Mouse (Mus musculus): Measurements from ENCODE around the gene Ly6g.
"Not testable (repeated sequence)": the region's sequence is repeated elsewhere in the genome, so short reads cannot be mapped to it uniquely, and the experiment has no call there.

Gene Ly6g

DNA sequence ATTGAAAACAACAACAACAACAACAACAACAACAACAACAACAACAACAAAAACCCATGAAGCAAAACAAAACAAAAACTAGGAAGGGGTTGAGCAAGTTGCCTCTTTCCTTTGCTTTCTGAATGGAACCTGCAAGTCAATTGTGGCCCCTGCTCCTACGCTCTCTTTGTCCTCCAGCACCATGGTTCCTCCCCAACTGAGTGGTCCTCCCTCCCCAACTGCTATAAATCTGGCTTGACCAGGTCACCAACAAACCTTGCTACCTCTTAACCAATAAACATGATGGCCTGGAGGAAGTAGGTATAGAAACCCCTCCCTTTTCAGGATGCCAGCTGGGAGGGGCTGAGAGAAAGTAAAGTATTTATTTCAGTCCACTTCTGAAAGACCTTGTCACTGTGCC, at the start of gene Ly6g:
Gene Ly6g, plus strand, starts transcription at position 301 of the 400 bp plus-strand sequence.
- in situ Hi-C loops (cut with MboI, MseI): no loop called here

DNA sequence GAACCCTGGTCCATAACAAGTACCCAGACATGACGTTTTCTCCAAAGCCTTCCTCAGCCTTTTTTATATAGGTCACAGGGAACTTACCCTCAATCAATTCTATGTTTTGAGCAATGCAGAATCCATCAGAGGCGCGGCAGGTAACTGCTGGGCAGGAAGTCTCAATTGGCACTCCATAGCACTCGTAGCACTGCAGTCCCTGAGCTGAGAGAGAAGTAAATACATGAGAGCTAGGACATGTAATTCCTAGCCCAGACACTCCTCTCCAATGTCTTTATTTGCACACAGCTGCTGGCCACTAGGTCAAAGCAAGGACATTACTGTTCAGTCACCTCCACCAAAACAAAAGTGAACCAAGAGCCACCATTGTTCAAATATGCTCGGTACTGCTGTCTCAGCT, 44.6 kb upstream of the Ly6g start:
- in situ Hi-C loops (cut with MboI, MseI): loop anchor here in 1 of 2 experiments (5.0 to 10.0 kb wide), 2 partner anchors 63 to 196 kb away; partner anchors contain the start of gene Ly6c1

DNA sequence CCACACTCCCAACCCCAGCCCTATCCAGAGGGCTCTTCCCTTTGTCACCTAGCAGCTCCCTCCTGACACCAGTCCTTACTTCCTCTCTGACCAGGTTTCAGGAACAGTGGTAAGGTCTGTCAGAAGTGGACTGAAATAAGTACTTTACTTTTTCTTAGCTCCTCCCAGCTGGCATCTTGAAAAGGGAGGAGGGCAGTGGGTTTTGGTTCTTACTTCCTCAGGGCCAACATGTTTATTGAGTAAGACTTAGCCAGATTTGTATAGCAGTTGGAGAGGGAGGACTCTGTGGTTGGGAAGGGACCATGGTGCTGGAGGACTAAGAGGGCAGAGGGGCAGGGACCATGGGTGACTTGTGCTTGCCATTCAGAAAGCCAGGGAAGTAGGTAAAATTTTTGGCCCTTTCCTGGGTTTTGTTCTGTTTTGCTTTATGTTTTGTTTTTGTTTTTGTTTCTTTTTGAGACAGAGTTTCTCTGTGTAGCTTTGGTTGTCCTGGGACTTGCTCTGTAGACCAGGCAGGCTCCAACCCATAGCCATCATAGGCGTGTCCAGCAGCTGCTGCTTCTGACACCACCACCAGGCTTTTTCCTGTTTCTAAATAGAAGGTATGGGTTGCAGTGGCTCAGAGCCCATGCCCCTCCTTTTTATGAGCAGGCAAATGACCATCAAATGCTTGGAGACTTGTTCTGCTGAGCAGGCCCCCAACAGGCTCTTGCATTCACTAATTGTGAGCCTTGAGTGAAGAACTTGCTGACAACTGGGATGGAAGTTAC, 43.0 kb upstream of the Ly6g start, which contains the start of gene Ly6c2:
Gene Ly6c2, minus strand, starts transcription at position 110 of the 770 bp plus-strand sequence.
- in situ Hi-C loops (cut with MboI, MseI): loop anchor here in 1 of 2 experiments (5.0 to 10.0 kb wide), 2 partner anchors 65 to 197 kb away; partner anchors contain the start of gene Ly6c1

DNA sequence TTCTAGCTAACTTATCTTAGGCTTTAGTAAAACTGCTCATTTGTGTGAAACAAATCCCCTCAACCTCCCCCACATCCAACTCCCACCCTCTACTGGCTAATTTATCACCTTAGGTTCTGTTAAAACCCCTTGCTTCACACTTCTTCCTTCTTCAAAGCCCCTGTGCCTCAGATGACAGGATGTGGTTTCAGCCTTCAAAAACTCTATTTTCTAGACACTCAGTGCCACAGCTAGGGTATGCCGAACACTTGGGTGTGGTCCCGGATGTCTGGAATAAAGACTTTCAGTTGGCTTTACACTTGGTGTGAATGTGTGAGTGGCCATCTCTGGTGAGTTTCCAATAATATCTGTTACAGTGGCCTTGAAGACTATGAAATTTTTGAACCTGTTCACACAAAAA, 38.5 kb upstream of the Ly6g start:
- in situ Hi-C loops (cut with MboI, MseI): loop anchor here in 1 of 2 experiments (10.0 kb wide), 1 partner anchor 202 kb away; no protein-coding TSS in a partner anchor

DNA sequence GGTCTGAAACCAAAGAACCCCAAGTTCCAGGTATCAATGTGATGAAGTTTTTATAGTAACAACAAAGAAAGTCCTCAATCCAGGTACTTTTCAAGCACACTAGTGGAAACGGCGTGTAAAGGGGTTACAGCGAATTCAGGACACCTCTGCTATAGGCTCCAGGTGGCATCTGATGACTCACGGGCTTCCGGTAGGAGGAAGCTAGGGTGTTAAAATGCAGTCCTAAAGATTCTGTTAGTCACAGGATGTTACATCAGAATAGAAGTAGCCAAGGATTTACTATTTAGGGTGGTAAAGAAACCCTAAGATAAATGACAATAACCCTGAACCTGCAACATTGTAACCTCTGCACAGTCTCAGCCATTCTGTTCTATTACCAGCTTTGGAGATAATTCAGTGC, 37.6 kb upstream of the Ly6g start:
- in situ Hi-C loops (cut with MboI, MseI): loop anchor here in 1 of 2 experiments (10.0 kb wide), 1 partner anchor 203 kb away; no protein-coding TSS in a partner anchor

DNA sequence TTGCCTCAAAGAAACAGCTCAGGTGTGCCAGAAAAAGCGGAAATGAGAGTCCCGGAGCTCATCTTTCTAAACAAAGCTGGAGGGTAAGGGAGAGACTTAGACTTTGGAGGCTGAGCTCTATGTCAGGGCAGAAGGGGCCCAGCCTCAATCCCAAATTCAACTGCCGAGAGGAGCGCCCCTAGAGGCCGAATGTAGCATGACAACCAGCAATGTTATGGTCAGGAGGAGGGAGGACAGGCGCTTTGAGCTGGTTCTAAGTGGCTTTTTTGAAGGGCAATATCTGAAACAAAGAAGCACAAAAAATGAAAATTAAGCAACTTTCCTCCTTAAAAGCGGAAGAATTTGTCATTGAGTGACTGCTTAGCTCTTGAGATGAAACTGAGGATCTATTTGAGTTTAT, 36.3 kb upstream of the Ly6g start:
- in situ Hi-C loops (cut with MboI, MseI): loop anchor here in 1 of 2 experiments (10.0 kb wide), 1 partner anchor 204 kb away; no protein-coding TSS in a partner anchor

DNA sequence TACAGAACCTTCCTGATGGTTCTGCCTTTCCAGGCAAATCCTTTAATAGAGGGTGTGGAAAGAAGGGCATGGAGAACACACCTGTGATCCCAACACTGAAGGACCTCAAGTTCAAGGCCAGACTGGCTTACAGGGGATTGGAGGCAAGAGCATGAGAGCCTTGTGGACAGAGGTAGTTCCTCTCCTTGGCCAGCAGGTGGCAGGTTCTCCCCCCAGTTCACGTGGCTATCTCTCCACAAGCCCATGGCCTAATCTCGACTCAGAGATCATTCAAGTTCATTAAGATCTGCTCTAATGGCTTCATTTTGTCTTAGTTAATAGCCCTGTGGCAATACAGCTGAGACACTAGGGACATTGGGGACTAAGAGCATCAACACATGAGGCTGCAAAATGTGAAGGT, 35.0 kb upstream of the Ly6g start:
- in situ Hi-C loops (cut with MboI, MseI): no loop called here

DNA sequence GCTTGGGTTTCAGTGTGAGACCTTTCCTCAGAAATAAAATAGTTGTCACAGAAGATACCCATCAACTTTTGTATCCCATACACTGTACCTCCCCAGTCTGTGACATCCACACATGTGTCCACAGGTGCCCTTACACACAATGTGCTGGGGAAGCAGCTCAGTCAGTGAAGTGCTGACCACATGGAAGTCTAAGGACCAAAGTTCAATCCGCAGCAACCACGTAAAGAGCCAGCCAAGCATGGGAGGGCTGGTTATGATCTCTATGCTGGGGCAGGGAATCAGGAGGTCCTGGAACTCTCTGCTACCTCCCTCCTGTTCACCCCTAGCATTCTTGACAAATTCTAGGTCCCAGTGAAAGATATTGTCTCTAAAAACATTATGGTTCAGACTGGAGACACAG, 22.7 kb upstream of the Ly6g start:
- in situ Hi-C loops (cut with MboI, MseI): not testable (repeated sequence)

DNA sequence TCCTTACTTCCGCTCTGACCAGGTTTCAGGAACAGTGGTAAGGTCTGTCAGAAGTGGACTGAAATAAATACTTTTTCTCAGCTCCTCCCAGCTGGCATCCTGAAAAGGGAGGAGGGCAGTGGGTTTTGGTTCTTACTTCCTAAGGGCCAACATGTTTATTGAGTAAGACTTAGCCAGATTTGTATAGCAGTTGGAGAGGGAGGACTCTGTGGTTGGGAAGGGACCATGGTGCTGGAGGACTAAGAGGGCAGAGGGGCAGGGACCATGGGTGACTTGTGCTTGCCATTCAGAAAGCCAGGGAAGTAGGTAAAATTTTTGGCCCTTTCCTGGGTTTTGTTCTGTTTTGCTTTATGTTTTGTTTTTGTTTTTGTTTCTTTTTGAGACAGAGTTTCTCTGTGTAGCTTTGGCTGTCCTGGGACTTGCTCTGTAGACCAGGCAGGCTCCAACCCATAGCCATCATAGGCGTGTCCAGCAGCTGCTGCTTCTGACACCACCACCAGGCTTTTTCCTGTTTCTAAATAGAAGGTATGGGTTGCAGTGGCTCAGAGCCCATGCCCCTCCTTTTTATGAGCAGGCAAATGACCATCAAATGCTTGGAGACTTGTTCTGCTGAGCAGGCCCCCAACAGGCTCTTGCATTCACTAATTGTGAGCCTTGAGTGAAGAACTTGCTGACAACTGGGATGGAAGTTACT, 19.8 kb upstream of the Ly6g start:
- in situ Hi-C loops (cut with MboI, MseI): not testable (repeated sequence)

DNA sequence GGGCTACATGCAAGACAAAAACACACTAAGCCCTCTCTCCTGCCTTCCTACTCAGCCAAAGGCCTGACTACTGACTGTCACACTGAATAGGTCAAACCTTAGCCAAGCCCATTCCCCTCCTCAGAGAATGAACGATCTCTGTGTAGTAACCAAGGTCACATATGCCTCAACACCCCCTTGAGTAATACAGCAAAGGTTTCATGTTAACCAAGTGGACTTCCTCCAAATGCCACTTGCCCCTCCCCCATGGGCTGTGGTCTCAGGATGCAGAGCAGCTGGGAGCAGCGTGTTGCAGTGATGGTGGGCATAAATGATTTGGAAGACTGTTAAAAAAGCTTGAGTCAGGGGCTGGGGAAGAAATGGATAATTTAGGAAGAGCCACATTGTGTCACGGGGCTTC, 17.3 kb upstream of the Ly6g start:
- in situ Hi-C loops (cut with MboI, MseI): not testable (repeated sequence)

DNA sequence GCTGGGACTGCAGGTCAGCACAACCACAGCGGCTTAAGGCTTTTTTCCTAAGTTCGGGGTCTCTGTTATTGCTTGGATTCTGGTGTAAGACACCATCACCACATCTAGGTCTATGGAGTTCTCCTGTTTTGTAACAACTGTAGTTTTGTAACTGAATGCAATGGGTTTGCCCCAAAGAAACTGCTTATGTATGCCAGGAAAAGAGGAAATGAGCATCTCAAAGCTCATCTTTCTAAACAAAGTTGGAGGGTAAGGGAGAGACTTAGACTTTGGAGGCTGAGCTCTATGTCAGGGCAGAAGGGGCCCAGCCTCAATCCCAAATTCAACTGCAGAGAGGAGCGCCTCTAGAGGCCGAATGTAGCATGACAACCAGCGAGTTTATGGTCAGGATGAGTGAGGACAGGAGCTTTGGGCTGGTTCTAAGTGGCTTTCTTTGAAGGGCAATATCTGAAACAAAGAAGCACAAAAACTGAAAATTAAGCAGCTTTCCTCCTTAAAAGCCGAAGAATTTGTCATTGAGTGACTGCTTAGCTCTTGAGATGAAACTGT, 13.2 kb upstream of the Ly6g start:
- in situ Hi-C loops (cut with MboI, MseI): not testable (repeated sequence)

DNA sequence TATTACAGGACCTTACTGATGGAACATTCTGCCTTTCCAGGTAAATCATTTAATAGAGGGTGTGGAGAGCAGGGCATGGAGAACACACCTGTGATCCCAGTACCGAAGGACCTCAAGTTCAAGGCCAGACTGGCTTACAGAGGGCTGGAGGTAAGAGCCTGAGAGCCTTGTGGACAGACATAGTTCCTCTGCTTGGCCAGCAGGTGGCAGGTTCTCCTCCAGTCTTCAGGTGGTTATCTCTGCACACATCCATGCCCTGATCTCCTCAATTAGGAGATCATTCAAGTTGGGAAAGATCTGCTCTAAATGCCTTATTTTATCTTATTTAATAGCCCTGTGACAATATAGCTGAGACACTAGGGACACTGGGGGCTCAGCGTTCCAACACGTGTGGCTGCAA, 11.3 kb upstream of the Ly6g start:
- in situ Hi-C loops (cut with MboI, MseI): no loop called here

DNA sequence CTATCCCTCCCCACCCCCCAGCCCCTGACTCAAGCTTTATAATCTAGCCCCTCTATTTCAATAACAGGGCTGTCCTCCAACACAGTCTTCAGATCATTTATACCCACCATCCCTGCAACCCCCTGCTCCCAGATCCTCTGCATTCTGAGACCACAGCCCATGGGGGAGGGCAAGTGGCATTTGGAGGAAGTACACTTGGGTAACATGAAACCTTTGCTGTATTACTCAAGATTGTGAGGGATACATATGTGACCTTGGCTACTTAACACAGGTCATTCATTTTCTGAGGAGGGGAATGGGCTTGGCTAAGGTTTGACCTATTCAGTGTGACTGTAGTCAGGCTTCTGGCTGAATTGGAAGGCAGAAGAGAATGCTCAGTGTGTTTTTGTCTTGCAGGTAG, 2.0 kb upstream of the Ly6g start:
- in situ Hi-C loops (cut with MboI, MseI): no loop called here

DNA sequence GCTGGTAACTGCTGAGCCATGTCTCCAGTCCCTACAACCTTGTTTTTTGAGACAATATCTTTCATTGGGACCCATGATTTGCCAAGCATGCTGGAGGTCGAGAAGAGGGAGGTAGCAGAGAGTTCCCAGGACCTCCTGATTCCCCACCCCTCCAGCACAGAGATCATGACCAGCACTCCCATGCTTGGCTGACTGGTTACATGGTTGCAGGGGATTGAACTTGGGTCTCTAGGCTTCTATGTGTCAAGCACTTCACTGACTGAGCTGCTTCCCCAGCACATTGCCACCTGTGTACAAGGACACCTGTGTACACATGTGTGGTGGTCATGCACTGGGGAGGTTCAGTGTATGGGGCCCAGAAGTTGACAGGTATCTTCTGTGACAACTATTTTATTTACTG, 2.6 kb downstream of the Ly6g start:
- in situ Hi-C loops (cut with MboI, MseI): no loop called here

DNA sequence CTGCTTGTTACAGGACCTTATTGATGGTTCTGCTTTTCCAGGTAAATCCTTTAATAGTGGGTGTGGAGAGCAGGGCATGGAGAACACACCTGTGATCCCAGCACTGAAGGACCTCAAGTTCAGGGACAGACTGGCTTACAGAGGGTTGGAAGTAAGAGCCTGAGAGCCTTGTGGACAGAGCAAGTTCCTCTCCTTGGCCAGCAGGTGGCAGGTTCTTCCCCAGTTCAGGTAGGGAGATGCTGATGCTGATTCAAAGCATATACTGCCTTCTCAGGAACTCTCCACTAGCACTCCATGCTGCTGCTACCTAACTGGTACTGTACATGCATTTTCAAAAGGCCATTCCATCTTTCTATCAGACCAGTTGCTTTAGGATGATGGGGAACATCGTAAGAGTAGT, 20.5 kb downstream of the Ly6g start:
- in situ Hi-C loops (cut with MboI, MseI): no loop called here

DNA sequence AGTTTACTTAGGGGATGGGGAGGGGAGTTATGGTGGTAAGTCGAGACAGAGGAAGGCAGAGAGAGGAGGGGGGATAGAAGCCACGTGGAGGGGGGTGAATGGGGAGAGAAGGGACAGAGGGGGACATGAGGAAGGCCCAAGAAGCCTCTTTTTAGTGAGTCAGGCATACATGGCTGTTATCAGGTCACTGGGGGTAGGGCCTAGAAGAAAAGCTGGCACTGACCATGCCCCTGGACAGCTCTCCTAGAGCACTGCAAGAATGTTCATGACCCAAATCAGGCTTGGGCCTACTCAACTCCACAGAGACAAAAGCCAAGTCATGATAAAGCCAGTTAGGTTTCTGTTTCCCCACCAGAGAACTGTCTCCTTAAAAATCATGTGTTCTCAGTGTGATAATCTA, 31.3 kb downstream of the Ly6g start:
- in situ Hi-C loops (cut with MboI, MseI): loop anchor here in 1 of 2 experiments (5.0 kb wide), 1 partner anchor 59 kb away; no protein-coding TSS in a partner anchor

DNA sequence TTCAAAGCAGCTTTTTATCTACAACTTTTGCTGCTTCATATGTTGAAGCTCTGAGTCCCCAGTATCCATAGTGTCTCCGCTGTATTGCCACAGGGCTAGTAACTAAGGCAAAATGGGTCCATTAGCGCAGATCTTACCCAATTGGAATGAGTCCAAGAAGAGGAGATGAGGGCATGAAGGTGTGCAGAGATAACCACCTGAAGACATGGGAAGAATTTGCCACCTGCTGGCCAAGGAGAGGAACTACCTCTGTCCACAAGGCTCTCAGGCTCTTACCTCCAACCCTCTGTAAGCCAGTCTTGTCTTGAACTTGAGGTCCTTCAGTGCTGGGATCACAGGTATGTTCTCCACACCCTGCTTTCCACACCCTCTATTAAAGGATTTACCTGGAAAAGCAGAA, 34.1 kb downstream of the Ly6g start:
- in situ Hi-C loops (cut with MboI, MseI): loop anchor here in 1 of 2 experiments (5.0 kb wide), 1 partner anchor 62 kb away; no protein-coding TSS in a partner anchor

DNA sequence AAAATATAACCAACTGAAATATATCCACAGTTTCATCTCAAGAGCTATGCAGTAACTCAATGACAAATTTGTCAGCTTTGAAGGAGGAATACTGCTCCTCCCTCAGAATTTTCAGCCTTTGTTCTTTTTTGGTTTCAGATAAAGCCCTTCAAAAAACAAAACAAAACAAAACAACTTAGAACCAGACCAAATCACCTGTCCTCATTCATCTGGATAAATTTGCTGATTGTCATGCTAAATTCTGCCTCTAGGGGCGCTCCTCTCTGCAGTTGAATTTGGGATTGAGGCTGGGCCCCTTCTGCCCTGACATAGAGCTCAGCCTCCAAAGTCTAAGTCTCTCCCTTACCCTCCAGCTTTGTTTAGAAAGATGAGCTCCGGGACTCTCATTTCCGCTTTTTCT, 35.5 kb downstream of the Ly6g start:
- in situ Hi-C loops (cut with MboI, MseI): not testable (repeated sequence)

Measured in T-helper 17 cell (primary cell).